Mouse (Mus musculus) intestine, embryonic 16.5 days (tissue): Measurements from ENCODE around the gene Apba2. TPM values are rescaled to one million over a fixed set of nuclear protein-coding genes. Genes with fewer than 3 reads are reported as not detected.

Experiments used
- ATAC-seq: fragments of 200-750 bp; cut with Nextera tagmentation; 2 replicates; pipeline ENCODE4 v1.8.0; 2017; ENCODE audit warnings: moderate TSS enrichment, moderate library complexity
- H3K27ac ChIP-seq: fragments of 300-500 bp; sonication (generic); 2 replicates; pipeline ENCODE4 v1.5.1; 2014; ENCODE audit warnings: mild to moderate bottlenecking, low read length
- H3K27me3 ChIP-seq: fragments of 300-500 bp; sonication (generic); replicated peaks from 2 replicates; pipeline ENCODE4 v1.6.1; 2014; ENCODE audit warnings: low read length, control low read depth, mixed read lengths; ENCODE audit not compliant: control insufficient read depth, insufficient read depth
- H3K36me3 ChIP-seq: fragments of 300-500 bp; sonication (generic); 2 replicates; pipeline ENCODE4 v1.6.1; 2014; ENCODE audit warnings: low read length, control low read depth; ENCODE audit not compliant: control insufficient read depth, insufficient read depth
- H3K4me1 ChIP-seq: fragments of 300-500 bp; sonication (generic); 2 replicates; pipeline ENCODE4 v1.6.1; 2014; ENCODE audit warnings: low read length, control low read depth, mixed read lengths; ENCODE audit not compliant: control insufficient read depth, insufficient read depth
- H3K4me2 ChIP-seq: fragments of 300-500 bp; sonication (generic); 2 replicates; pipeline ENCODE4 v1.6.1; 2014; ENCODE audit warnings: low read depth, low read length, control low read depth
- H3K4me3 ChIP-seq: fragments of 300-500 bp; sonication (generic); 2 replicates; pipeline ENCODE4 v1.5.1; 2014; ENCODE audit warnings: mild to moderate bottlenecking, low read length
- H3K9ac ChIP-seq: fragments of 300-500 bp; sonication (generic); 2 replicates; pipeline ENCODE4 v1.6.1; 2014; ENCODE audit warnings: low read depth, low read length
- H3K9me3 ChIP-seq: fragments of 300-500 bp; sonication (generic); 2 replicates; pipeline ENCODE4 v1.6.1; 2016; ENCODE audit warnings: low read length, control low read depth; ENCODE audit not compliant: control insufficient read depth
- WGBS: fragments of 180-500 bp; shearing (Covaris S2); extraction: QIAGEN DNeasy Blood & Tissue Kit; methylation state at CpG from one replicate; pipeline ENCODE4 v1.1.7; 2014; 5-methylcytosine and 5-hydroxymethylcytosine counted together
- polyA plus RNA-seq: library from polyadenylated mRNA; unstranded; fragments of >200 nt; fragmentation: Nextera tagmentation; extraction: Ambion mirVana; gene quantifications from 2 replicates; pipeline ENCODE4 v1.2.1, GENCODE M21; 2015

The Apba2 gene
- polyA plus RNA-seq, 1 experiment from 2014 or later: 5.0 TPM

GRCm38 (mm10) chr7:64752133-64752532 lies 250.6 kb downstream of the Apba2 start:
- 95% methylated on average over 7 of the region's 7 CpGs for WGBS
- Histone ChIP-seq H3K4me1 (no peaks in the 10 kb centered on the region), H3K4me2 (no peak overlapping the region), H3K27me3 (no peaks in the 10 kb centered on the region), H3K27ac (no peak overlapping the region), H3K9ac (no peak overlapping the region), H3K9me3 (no peaks in the 10 kb centered on the region), H3K36me3 (no peaks in the 10 kb centered on the region), H3K4me3 (no peak overlapping the region)
- ATAC-seq: no peak

- no peaks in the 10 kb centered on the region for H3K4me1 ChIP-seq
- no peak overlapping the region for H3K27ac ChIP-seq
- WGBS: 44% methylated on average over 6 of the region's 6 CpGs
- H3K9ac ChIP-seq: no peak overlapping the region
- no peak overlapping the region for H3K4me3 ChIP-seq
- H3K36me3 ChIP-seq: no peaks in the 10 kb centered on the region
- no peak for ATAC-seq
- no peak overlapping the region for H3K4me2 ChIP-seq
- no peaks in the 10 kb centered on the region for H3K27me3 ChIP-seq
- no peaks in the 10 kb centered on the region for H3K9me3 ChIP-seq
These were observed 252.2 kb downstream of the Apba2 start for GRCm38 (mm10) chr7:64753678-64754077.

GRCm38 (mm10) chr7:64754161-64754560 lies 252.7 kb downstream of the Apba2 start:
- 55% methylated on average over 7 of the region's 7 CpGs for WGBS
- H3K27me3 ChIP-seq: no peaks in the 10 kb centered on the region
- no peak overlapping the region for H3K27ac ChIP-seq
- no peak for ATAC-seq
- no peaks in the 10 kb centered on the region for H3K9me3 ChIP-seq
- no peaks in the 10 kb centered on the region for H3K36me3 ChIP-seq
- no peak overlapping the region for H3K9ac ChIP-seq
- H3K4me3 ChIP-seq: no peak overlapping the region
- H3K4me1 ChIP-seq: no peaks in the 10 kb centered on the region
- H3K4me2 ChIP-seq: no peak overlapping the region

GRCm38 (mm10) chr7:64755141-64755540 lies 253.6 kb downstream of the Apba2 start:
- ATAC-seq: no peak
- H3K9me3 ChIP-seq: no peaks in the 10 kb centered on the region
- no peak overlapping the region for H3K9ac ChIP-seq
- H3K4me2 ChIP-seq: no peak overlapping the region
- no peaks in the 10 kb centered on the region for H3K27me3 ChIP-seq
- 85% methylated on average over 7 of the region's 7 CpGs for WGBS
- no peak overlapping the region for H3K4me3 ChIP-seq
- no peak overlapping the region for H3K27ac ChIP-seq
- no peaks in the 10 kb centered on the region for H3K36me3 ChIP-seq
- no peaks in the 10 kb centered on the region for H3K4me1 ChIP-seq

GRCm38 (mm10) chr7:64765595-64765994 lies 264.1 kb downstream of the Apba2 start:
- no peak for ATAC-seq
- WGBS: 74% methylated on average over 3 of the region's 3 CpGs
- H3K27me3 ChIP-seq: no peaks in the 10 kb centered on the region

GRCm38 (mm10) chr7:64769768-64770167 lies 268.3 kb downstream of the Apba2 start:
- Histone ChIP-seq H3K27ac (no peak overlapping the region), H3K9me3 (no peaks in the 10 kb centered on the region), H3K36me3 (no peaks in the 10 kb centered on the region), H3K4me1 (no peaks in the 10 kb centered on the region), H3K4me3 (no peak overlapping the region), H3K27me3 (no peaks in the 10 kb centered on the region), H3K4me2 (no peak overlapping the region), H3K9ac (no peak overlapping the region)
- 59% methylated on average over 7 of the region's 7 CpGs for WGBS
- ATAC-seq: no peak

More at GRCm38 (mm10) chr7:64765595-64765994, 264.1 kb downstream of the Apba2 start:
- H3K4me3 ChIP-seq: no peak overlapping the region
- H3K36me3 ChIP-seq: no peaks in the 10 kb centered on the region
- H3K4me1 ChIP-seq: no peaks in the 10 kb centered on the region
- H3K27ac ChIP-seq: no peak overlapping the region
- no peak overlapping the region for H3K9ac ChIP-seq
- H3K9me3 ChIP-seq: no peaks in the 10 kb centered on the region
- no peak overlapping the region for H3K4me2 ChIP-seq

GRCm38 (mm10) chr7:64770779-64771390 lies 269.4 kb downstream of the Apba2 start:
- Histone ChIP-seq H3K9ac (no peak overlapping the region), H3K4me2 (no peak overlapping the region), H3K9me3 (no peaks in the 10 kb centered on the region), H3K36me3 (no peaks in the 10 kb centered on the region), H3K4me1 (no peaks in the 10 kb centered on the region), H3K4me3 (no peak overlapping the region), H3K27me3 (no peaks in the 10 kb centered on the region), H3K27ac (no peak overlapping the region)
- ATAC-seq: no peak
- WGBS: 76% methylated on average over 8 of the region's 8 CpGs

- ATAC-seq: no peak
- H3K9ac ChIP-seq: no peak overlapping the region
- H3K4me3 ChIP-seq: no peak overlapping the region
- H3K27ac ChIP-seq: no peak overlapping the region
- H3K9me3 ChIP-seq: no peaks in the 10 kb centered on the region
- no peak overlapping the region for H3K4me2 ChIP-seq
- H3K4me1 ChIP-seq: no peaks in the 10 kb centered on the region
- H3K36me3 ChIP-seq: no peaks in the 10 kb centered on the region
- H3K27me3 ChIP-seq: no peaks in the 10 kb centered on the region
- 49% methylated on average over 10 of the region's 10 CpGs for WGBS
These were observed 272.0 kb downstream of the Apba2 start for GRCm38 (mm10) chr7:64773465-64773864.

- Histone ChIP-seq H3K4me1 (no peaks in the 10 kb centered on the region), H3K9ac (no peak overlapping the region), H3K4me3 (no peak overlapping the region), H3K27me3 (no peaks in the 10 kb centered on the region), H3K27ac (no peak overlapping the region), H3K4me2 (no peak overlapping the region), H3K36me3 (no peaks in the 10 kb centered on the region), H3K9me3 (no peaks in the 10 kb centered on the region)
- no peak for ATAC-seq
- 86% methylated on average over 13 of the region's 13 CpGs for WGBS
These were observed 275.4 kb downstream of the Apba2 start for GRCm38 (mm10) chr7:64776708-64777489.
